Mouse (Mus musculus) lung, postnatal 0 days (tissue): ENCODE measurements around the gene Spink2. TPM values are rescaled to one million over a fixed set of nuclear protein-coding genes. Genes with fewer than 3 reads are reported as not detected.

ENCODE experiments used
- ATAC-seq: fragments of 200-750 bp; cut with Nextera tagmentation; 2 replicates; pipeline ENCODE4 v1.8.0; 2017; ENCODE audit warnings: moderate library complexity
- DNase-seq: peaks from one replicate; pipeline ENCODE4 v3.0.0-alpha.2; 2016; ENCODE audit warnings: low spot score
- H3K27ac ChIP-seq: fragments of 300-500 bp; sonication (generic); 2 replicates; pipeline ENCODE4 v1.5.1; 2014; ENCODE audit warnings: antibody characterized with exemption, mild to moderate bottlenecking, low read length, mixed read lengths
- H3K27me3 ChIP-seq: fragments of 300-500 bp; sonication (generic); replicated peaks from 2 replicates; pipeline ENCODE4 v1.6.1; 2014; ENCODE audit warnings: low read length, mixed read lengths; ENCODE audit not compliant: insufficient read depth
- H3K36me3 ChIP-seq: fragments of 300-500 bp; sonication (generic); 2 replicates; pipeline ENCODE4 v1.6.1; 2014; ENCODE audit warnings: low read length, mixed read lengths; ENCODE audit not compliant: insufficient read depth
- H3K4me1 ChIP-seq: fragments of 300-500 bp; sonication (generic); 2 replicates; pipeline ENCODE4 v1.6.1; 2014; ENCODE audit warnings: antibody characterized with exemption, low read depth, low read length, mixed read lengths; ENCODE audit not compliant: insufficient read depth
- H3K4me2 ChIP-seq: fragments of 300-500 bp; sonication (generic); replicated peaks from 2 replicates; pipeline ENCODE4 v1.6.1; 2014; ENCODE audit warnings: low read depth, mild to moderate bottlenecking, low read length, moderate library complexity, mixed read lengths
- H3K4me3 ChIP-seq: fragments of 300-500 bp; sonication (generic); 2 replicates; pipeline ENCODE4 v1.5.1; 2014; ENCODE audit warnings: low read depth, low read length
- H3K9ac ChIP-seq: fragments of 300-500 bp; sonication (generic); replicated peaks from 2 replicates; pipeline ENCODE4 v1.6.1; 2014; ENCODE audit warnings: low read depth, mild to moderate bottlenecking
- H3K9me3 ChIP-seq: fragments of 300-500 bp; sonication (generic); 2 replicates; pipeline ENCODE4 v1.6.1; 2016; ENCODE audit warnings: low read length, mixed read lengths
- CTCF ChIP-seq: IDR thresholded peaks from 2 replicates; pipeline ENCODE4 v1.5.1; 2016; ENCODE audit warnings: antibody characterized with exemption, mild to moderate bottlenecking
- EP300 ChIP-seq: IDR thresholded peaks from 2 replicates; pipeline ENCODE4 v1.6.1; 2016; ENCODE audit warnings: antibody characterized with exemption, mild to moderate bottlenecking, control low read depth
- WGBS: fragments of 180-500 bp; shearing (Covaris S2); extraction: QIAGEN DNeasy Blood & Tissue Kit; methylation state at CpG from one replicate; pipeline ENCODE4 v1.1.7; 2014; 5-methylcytosine and 5-hydroxymethylcytosine counted together
- polyA plus RNA-seq: library from polyadenylated mRNA; unstranded; fragments of >200 nt; fragmentation: Nextera tagmentation; extraction: Ambion mirVana; gene quantifications from 2 replicates; pipeline ENCODE4 v1.2.1, GENCODE M21; 2015

Spink2 gene
- polyA plus RNA-seq, 1 experiment from 2014 or later = 8.5 TPM

DNA sequence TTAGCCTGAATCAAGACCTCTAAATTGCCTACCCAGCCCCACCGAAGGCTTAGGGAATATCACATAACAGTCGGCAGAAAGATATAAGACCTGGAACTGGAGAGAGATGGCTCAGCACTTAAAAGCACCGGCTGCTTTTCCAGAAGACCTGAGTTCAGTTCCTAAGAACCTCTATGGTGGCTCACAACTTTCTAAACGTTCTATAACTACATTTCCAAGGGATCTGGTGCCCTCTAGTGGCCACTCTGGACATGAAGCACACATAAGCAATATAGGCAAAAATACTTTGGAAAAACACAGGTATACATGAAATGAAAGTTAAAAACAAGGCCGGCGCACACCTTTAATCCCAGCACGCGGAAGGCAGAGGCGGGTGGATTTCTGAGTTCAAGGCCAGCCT lies 5.9 kb upstream of the Spink2 start:
- no peaks in the 10 kb centered on the region for H3K9me3 ChIP-seq
- no peaks in the 10 kb centered on the region for H3K36me3 ChIP-seq
- H3K4me2 ChIP-seq = peak overlapping the region; percentile 34
- no peaks in the 10 kb centered on the region for H3K27me3 ChIP-seq
- H3K9ac ChIP-seq = no peak overlapping the region
- H3K27ac ChIP-seq = no peak overlapping the region
- peak; percentile 88 for TF ChIP-seq CTCF
- TF ChIP-seq EP300 = no peak
- H3K4me1 ChIP-seq = no peaks in the 10 kb centered on the region
- DNase-seq (peak; percentile 92), ATAC-seq (peak; percentile 67)
- H3K4me3 ChIP-seq = peak overlapping the region; percentile 17; the same call in 1 of the 2 replicates
- WGBS = 10% methylated on average over 9 of the region's 9 CpGs

DNA sequence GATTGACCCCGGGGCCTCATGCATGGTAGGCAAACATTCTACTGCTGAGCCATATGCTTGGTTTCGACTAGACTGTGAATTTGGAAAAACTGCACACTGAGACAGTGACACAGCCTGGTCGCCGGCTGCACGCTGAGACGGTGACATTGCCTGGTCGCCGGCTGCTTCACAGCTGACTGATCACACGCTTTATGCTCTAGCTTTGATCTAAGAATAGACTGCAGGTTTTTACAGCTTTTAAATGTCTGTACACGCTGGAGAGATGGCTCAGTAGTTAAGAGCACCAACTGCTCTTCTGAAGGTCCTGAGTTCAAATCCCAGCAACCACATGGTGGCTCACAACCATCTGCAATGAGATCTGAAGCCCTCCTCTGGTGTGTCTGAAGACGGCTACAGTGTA lies 5.1 kb downstream of the Spink2 start:
- 76% methylated on average over 11 of the region's 11 CpGs for WGBS

DNA sequence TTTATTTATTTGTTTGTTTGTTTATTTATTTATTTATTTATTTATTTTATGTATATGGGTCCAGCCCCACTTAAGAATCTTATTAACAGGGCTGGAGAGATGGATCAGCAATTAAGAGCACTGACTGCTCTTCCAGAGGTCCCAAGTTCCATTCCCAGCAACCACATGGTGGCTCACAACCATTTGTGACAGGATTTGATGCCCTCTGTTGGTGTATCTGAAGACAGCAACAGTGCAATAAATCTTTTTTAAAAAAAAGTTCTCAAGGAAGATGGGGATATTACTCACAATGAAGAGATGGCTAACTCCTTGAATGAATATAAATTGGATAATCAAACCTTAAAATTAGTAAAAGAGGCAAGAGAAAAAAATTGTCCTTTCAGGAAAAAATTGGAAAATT lies 9.0 kb downstream of the Spink2 start:
- TF ChIP-seq CTCF (no peak), EP300 (no peak)
- no peak for ATAC-seq
- Histone ChIP-seq H3K4me1 (no peaks in the 10 kb centered on the region), H3K4me3 (no peak overlapping the region), H3K9me3 (no peaks in the 10 kb centered on the region), H3K27ac (no peak overlapping the region), H3K27me3 (no peaks in the 10 kb centered on the region), H3K9ac (no peak overlapping the region), H3K36me3 (no peaks in the 10 kb centered on the region), H3K4me2 (no peak overlapping the region)
- DNase-seq = no peak

More for the DNA sequence above, 5.1 kb downstream of the Spink2 start:
- Histone ChIP-seq H3K9me3 (no peaks in the 10 kb centered on the region), H3K27me3 (no peaks in the 10 kb centered on the region), H3K9ac (no peak overlapping the region), H3K27ac (no peak overlapping the region), H3K4me3 (no peak overlapping the region), H3K4me1 (no peaks in the 10 kb centered on the region), H3K36me3 (no peaks in the 10 kb centered on the region), H3K4me2 (no peak overlapping the region)
- TF ChIP-seq EP300 (no peak), CTCF (no peak)
- ATAC-seq (no peak), DNase-seq (no peak)

DNA sequence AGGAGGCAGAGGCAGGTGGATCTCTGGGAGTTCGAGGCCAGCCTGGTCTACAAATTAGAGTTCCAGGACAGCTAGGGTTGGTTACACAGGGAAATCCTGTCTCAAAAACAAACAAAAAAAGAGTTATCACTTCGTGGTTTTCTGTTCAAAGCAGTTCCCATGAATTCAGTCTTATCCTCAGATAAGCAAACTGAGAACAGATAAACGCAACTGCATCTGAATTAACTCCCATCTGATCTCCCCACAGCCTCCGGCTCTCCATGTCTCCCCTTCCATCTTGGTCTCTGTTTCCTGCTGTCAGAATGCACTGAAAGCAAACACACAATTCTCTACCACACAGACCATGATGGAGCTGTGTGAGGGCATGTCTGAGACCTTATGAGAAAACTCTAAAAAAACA lies 10.6 kb downstream of the Spink2 start:
- Histone ChIP-seq H3K4me2 (no peak overlapping the region), H3K9ac (no peak overlapping the region), H3K36me3 (no peaks in the 10 kb centered on the region), H3K27ac (no peak overlapping the region), H3K9me3 (no peaks in the 10 kb centered on the region), H3K4me3 (no peak overlapping the region), H3K27me3 (no peaks in the 10 kb centered on the region), H3K4me1 (no peaks in the 10 kb centered on the region)
- no peak for DNase-seq
- ATAC-seq = no peak
- TF ChIP-seq EP300 = no peak
- no peak for TF ChIP-seq CTCF
- 45% methylated on average over 4 of the region's 4 CpGs for WGBS

DNA sequence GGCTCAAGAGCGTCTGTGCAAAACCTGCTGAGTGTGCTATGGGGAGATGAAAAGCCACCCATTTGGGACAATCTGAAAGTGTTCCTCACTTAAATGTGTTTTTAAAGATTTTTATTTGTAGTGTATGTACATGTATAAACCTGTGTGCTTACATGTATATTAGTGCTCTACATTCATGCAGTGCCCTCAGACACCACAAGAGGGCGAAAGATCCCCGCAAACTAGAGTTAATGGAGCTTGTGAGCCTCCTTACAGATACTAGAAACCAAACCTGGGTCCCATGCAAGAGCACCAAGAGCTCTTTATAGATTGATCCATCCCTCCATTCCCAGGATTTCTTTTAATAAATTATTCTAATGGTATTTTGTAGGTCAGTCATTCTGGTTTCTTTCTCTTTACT lies 17.3 kb downstream of the Spink2 start:
- Histone ChIP-seq H3K4me1 (no peaks in the 10 kb centered on the region), H3K27me3 (no peaks in the 10 kb centered on the region), H3K36me3 (no peaks in the 10 kb centered on the region), H3K9me3 (no peaks in the 10 kb centered on the region), H3K9ac (no peak overlapping the region), H3K4me2 (no peak overlapping the region), H3K4me3 (no peak overlapping the region), H3K27ac (no peak overlapping the region)
- TF ChIP-seq CTCF = peak; percentile 65
- no peak for TF ChIP-seq EP300
- WGBS = 46% methylated on average over 3 of the region's 3 CpGs
- ATAC-seq (peak; percentile 9; the same call in 1 of the 2 replicates), DNase-seq (peak; percentile 49)

DNA sequence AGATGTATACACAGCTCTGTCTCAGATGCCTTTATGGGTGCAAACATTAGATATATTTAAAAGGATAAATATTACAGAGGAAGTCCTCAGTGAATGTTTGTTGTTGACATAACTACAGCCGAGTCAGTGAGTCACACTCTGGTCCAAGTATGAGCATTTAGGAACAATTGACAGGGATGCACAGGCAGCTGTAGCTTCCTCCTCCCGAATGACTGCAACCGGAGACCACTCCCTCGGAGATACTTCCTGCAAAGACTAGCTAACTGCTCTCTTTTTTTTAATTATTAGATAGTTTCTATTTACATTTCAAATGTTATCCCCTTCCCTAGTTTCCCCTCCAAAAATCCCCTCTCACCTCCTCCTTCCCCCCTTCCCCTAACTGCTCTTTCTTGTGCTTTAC lies 18.0 kb downstream of the Spink2 start:
- DNase-seq = peak; percentile 71
- Histone ChIP-seq H3K4me1 (no peaks in the 10 kb centered on the region), H3K4me2 (no peak overlapping the region), H3K27ac (no peak overlapping the region), H3K4me3 (no peak overlapping the region), H3K9ac (no peak overlapping the region), H3K9me3 (no peaks in the 10 kb centered on the region), H3K27me3 (no peaks in the 10 kb centered on the region), H3K36me3 (no peaks in the 10 kb centered on the region)
- TF ChIP-seq CTCF (no peak), EP300 (peak; percentile 65; the same call in 1 of the 2 replicates)
- peak; percentile 90 for ATAC-seq
- WGBS = 38% methylated on average over 4 of the region's 4 CpGs

DNA sequence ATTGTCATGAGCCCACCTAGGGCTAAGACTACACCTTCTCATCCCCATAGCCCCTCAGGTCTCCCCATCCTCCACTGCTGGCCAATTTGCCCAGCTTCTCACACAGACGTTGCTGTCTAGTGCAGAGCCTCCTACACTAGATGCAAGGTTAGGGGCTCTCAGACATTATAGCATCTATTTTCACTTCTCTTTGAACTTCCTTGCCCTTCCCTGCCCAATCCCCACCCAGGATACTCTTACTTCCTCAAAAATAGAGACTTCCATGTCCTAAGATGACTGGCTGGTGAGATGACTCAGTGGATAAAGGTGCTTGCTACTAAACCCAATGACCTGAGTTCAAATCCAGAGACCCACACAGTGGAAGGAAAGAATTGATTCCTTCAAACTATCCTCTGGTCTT lies 19.6 kb downstream of the Spink2 start:
- no peak for TF ChIP-seq CTCF
- Histone ChIP-seq H3K27me3 (no peaks in the 10 kb centered on the region), H3K9ac (no peak overlapping the region), H3K4me3 (no peak overlapping the region), H3K9me3 (no peaks in the 10 kb centered on the region), H3K36me3 (no peaks in the 10 kb centered on the region), H3K27ac (no peak overlapping the region), H3K4me1 (no peaks in the 10 kb centered on the region), H3K4me2 (no peak overlapping the region)
- WGBS = 64% methylated on average over 1 of the region's 1 CpGs
- DNase-seq (no peak), ATAC-seq (no peak)
